Mouse (Mus musculus): ENCODE data around the gene Prom1.

GRCm38 (mm10) chr5:44080276-44081054, 21.4 kb downstream of the Prom1 start:
- TF ChIP-seq CTCF (IDR thresholded peaks at IDR 0.05 in 2 of 3, conservative IDR thresholded peaks at IDR 0.05 in 1 of 3; ENCODE audit: control insufficient read depth in 1 of 3, insufficient read depth in 1 of 3, low read depth in 2 of 3, low read length in 3 of 3, poor library complexity in 1 of 3, severe bottlenecking in 1 of 3), result no peak
- TF ChIP-seq MAZ (IDR thresholded peaks at IDR 0.05; ENCODE audit: low read depth, low read length), result no peak
- TF ChIP-seq TAL1 (IDR thresholded peaks at IDR 0.05; ENCODE audit: low read length), result no peak
- no peak for TF ChIP-seq RAD21 (IDR thresholded peaks at IDR 0.05; ENCODE audit: low read depth, low read length)
- TF ChIP-seq ETS1 (IDR thresholded peaks at IDR 0.05; ENCODE audit: low read depth, low read length), result no peak
- TF ChIP-seq MAFK (IDR thresholded peaks at IDR 0.05; ENCODE audit: borderline replicate concordance, low read depth, low read length), result no peak
- no peak for TF ChIP-seq GATA1 (IDR thresholded peaks at IDR 0.05; ENCODE audit: low read depth, low read length)
- no peak for TF ChIP-seq NELFE (IDR thresholded peaks at IDR 0.05; ENCODE audit: low read depth, low read length)
- no peak for TF ChIP-seq HCFC1 (IDR thresholded peaks at IDR 0.05; ENCODE audit: low read depth, low read length)
- TF ChIP-seq POLR2A (IDR thresholded peaks at IDR 0.05; ENCODE audit: control insufficient read depth in 1 of 2, insufficient read depth in 1 of 2, low read depth in 1 of 2, low read length in 2 of 2, poor library complexity in 1 of 2), result no peak
- no peak for TF ChIP-seq ZMIZ1 (IDR thresholded peaks at IDR 0.05; ENCODE audit: low read depth, low read length)
- TF ChIP-seq USF2 (IDR thresholded peaks at IDR 0.05; ENCODE audit: borderline replicate concordance in 1 of 2, insufficient read depth in 1 of 2, low read depth in 1 of 2, low read length in 2 of 2), result no peak
- no peak for TF ChIP-seq EP300 (IDR thresholded peaks at IDR 0.05; ENCODE audit: low read depth in 1 of 2, low read length in 2 of 2)
- TF ChIP-seq USF1 (IDR thresholded peaks at IDR 0.05; ENCODE audit: low read depth, low read length), result no peak
